ENCODE assay signal across 10 mouse cellular contexts in the genomic region with DNA sequence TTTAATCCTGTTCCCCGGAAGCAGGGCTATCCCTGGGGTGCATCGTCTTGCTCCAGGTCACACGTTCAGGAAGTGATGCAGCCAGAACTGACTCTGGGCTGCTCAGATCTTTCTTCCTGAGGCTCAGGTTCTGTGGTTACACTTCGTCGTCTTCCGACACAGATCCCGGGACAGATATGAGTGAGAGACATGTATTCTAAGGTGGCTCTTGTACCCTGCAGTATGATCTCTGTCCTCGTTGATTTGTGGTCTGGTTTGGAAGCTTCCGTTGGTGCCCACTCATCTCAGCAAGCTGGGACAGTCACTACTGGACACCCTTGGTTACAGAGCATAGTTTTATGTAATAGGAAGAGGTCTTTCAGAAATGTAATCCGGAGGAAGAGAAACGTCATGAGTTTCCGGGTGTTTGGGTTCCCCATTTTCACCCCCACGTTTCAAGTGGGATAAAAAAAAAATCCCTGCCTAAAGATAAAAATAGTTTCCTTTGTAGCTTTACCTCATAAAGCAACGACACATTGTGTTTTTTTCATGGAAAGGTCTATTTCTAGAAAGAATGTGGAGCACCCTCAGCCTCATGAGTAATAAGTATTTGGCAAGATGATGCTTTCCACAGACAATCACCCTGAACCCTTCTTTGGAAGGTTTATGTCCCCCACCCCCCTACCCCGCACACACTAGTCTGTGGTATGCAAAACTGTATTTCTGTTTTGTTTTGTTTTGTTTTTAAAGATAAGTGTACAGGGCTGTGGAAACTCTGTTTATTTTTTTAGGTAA. TPM values are rescaled to one million over a fixed set of nuclear protein-coding genes. Genes with fewer than 3 reads are reported as not detected.
DNase-seq lines count a peak whose midpoint lies in the region; ATAC-seq and TF ChIP-seq lines count a peak whose summit lies in the region.
"Had no signal": no experiment of that assay in that cellular context is flagged by ENCODE, and none has a peak within 500 bp of the region (broad histone marks: within the 10 kb centered on the region; RNA-seq: fewer than 3 reads in every experiment).

No protein-coding gene starts in this region.

- WGBS in lung, embryonic 16.5 days, result 44% methylated on average over 15 of the region's 15 CpGs

- intact Hi-C loops in gastrocnemius, adult 2 months (cut with DNase I), result no loop called here
- intact Hi-C loops in left cerebral cortex, postnatal 14 days (cut with DNase I), result no loop called here

- TF ChIP-seq CTCF in gastrocnemius, adult 2 months (IDR thresholded peaks at IDR 0.05), result no peak

- no peaks in the 10 kb centered on the region for H3K36me3 ChIP-seq in lung, embryonic 16.5 days (ENCODE audit: control insufficient read depth, insufficient read depth, low read length)
- H3K36me3 ChIP-seq: embryonic facial prominence, embryonic 15.5 days; midbrain, embryonic 10.5 days had no signal

- H3K27ac ChIP-seq in gastrocnemius, adult 2 months, result no peak overlapping the region
- H3K27ac ChIP-seq in lung, embryonic 16.5 days (ENCODE audit: low read length), result no peak overlapping the region
- H3K27ac ChIP-seq: embryonic facial prominence, embryonic 15.5 days; midbrain, embryonic 10.5 days had no signal

- DNase-seq in gastrocnemius, adult 2 months, result no peak
- no peak for DNase-seq in gastrocnemius, postnatal 10 days
- DNase-seq in lung, postnatal 14 days, result no peak
- DNase-seq in induced T-regulatory cell, adult 2 months (ENCODE audit: low read depth), result peak; percentile 74
- peak; percentile 19 for DNase-seq in thymus, postnatal 14 days
- DNase-seq in left cerebral cortex, postnatal 14 days (ENCODE audit: low spot score in 2 of 2), result no peak
- no peak for DNase-seq in cerebellum, adult 8-10 months

- no peak overlapping the region for H3K9ac ChIP-seq in lung, embryonic 16.5 days (ENCODE audit: low read length)
- H3K9ac ChIP-seq: embryonic facial prominence, embryonic 15.5 days had no signal

- H3K4me2 ChIP-seq in lung, embryonic 16.5 days (ENCODE audit: low read depth, low read length), result peak overlapping the region; percentile 39
- H3K4me2 ChIP-seq: embryonic facial prominence, embryonic 15.5 days had no signal

- H3K4me3 ChIP-seq in gastrocnemius, adult 2 months, result peak overlapping the region; percentile 6; the same call in 1 of the 2 replicates
- H3K4me3 ChIP-seq in lung, embryonic 16.5 days (ENCODE audit: low read length), result no peak overlapping the region
- H3K4me3 ChIP-seq: embryonic facial prominence, embryonic 15.5 days; midbrain, embryonic 10.5 days had no signal

- no peak for ATAC-seq in lung, embryonic 16.5 days (ENCODE audit: low read depth)

- H3K4me1 ChIP-seq in lung, embryonic 16.5 days (replicated peaks; ENCODE audit: control insufficient read depth, insufficient read depth, low read length), result peaks cover 3% of the 10 kb centered on the region; the same call in 1 of the 2 replicates
- H3K4me1 ChIP-seq: embryonic facial prominence, embryonic 15.5 days had no signal

- H3K9me3 ChIP-seq in lung, embryonic 16.5 days (ENCODE audit: control insufficient read depth, low read length), result no peaks in the 10 kb centered on the region
- H3K9me3 ChIP-seq: embryonic facial prominence, embryonic 15.5 days; midbrain, embryonic 10.5 days had no signal

- H3K27me3 ChIP-seq in lung, embryonic 16.5 days (ENCODE audit: control insufficient read depth, insufficient read depth, low read depth, low read length), result no peaks in the 10 kb centered on the region
- H3K27me3 ChIP-seq: embryonic facial prominence, embryonic 15.5 days had no signal

RNA-seq across cellular contexts. Expression of a gene that starts 15.8 kb away (rescaled TPM):
- total RNA-seq in gastrocnemius, adult 2 months (2021), result not detected
- total RNA-seq in gastrocnemius, postnatal 10 days (2021), result under 1 TPM; 0.18 to 0.33 TPM
- 24.4 and 28.1 TPM in 2 replicates for polyA plus RNA-seq in lung, embryonic 16.5 days (2015; fragmentation: Nextera tagmentation; extraction: Ambion mirVana)
- not detected for total RNA-seq in left cerebral cortex, postnatal 14 days (2021)

Comparison
In these comparisons a context has a peak if more than half of its experiments do, and no peak if none do; other contexts are left out.
1. DNase-seq: peak in induced T-regulatory cell, adult 2 months (single experiment) and thymus, postnatal 14 days (single experiment); none in gastrocnemius, adult 2 months (single experiment), gastrocnemius, postnatal 10 days (single experiment), lung, postnatal 14 days (single experiment), left cerebral cortex, postnatal 14 days (0 of 2) and cerebellum, adult 8-10 months (single experiment).